Mouse (Mus musculus) cerebellum, adult 11 months (tissue): ENCODE results near the gene Lrch3.
"Not testable (repeated sequence)": the region's sequence is repeated elsewhere in the genome, so short reads cannot be mapped to it uniquely, and the experiment has no call there.

Experiments used
- DNase-seq: peaks from one replicate; pipeline ENCODE4 v3.0.0; 2022

Gene Lrch3

DNA sequence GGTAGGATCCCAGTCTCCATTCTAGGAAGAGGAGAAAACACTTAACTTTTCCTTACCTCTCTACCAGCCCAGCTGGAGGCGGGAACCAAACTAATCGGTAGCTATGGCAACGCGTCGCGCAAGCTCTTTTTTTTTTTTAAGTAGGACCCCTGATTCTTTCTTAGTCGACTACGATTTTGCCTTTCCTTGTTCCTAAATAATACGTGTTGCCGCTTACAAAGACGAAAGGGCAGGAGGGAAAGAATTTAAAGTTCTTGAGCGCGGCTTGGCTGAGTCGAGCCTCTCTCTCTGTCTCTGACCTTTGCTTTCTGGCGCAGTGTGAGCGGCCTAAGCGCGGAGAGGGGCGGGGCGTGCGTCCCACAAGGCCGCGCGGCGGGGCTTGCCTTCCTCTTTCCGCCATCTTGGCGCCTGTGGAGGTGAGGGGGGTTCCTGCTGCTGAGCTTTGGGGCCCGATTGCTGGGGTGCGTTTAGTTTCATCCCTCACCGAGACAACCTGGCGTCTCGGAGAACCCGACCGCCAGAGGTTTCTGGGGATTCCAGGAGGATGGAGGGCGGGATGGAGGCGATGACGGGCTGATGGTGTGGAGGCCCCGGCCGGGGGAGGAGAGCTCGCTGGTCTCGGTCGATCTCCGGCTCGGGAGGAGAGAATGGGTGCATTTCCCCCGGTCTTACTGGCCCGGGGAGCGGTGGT, 142.3 kb downstream of the Lrch3 start, which contains the start of the genes Iqcg and Rpl35a:
TSS of gene Iqcg (minus strand) at position 124 of the 691 bp plus-strand sequence.
TSS of gene Rpl35a (plus strand) at position 359 of the 691 bp plus-strand sequence.
- DNase-seq: peak; percentile 88

DNA sequence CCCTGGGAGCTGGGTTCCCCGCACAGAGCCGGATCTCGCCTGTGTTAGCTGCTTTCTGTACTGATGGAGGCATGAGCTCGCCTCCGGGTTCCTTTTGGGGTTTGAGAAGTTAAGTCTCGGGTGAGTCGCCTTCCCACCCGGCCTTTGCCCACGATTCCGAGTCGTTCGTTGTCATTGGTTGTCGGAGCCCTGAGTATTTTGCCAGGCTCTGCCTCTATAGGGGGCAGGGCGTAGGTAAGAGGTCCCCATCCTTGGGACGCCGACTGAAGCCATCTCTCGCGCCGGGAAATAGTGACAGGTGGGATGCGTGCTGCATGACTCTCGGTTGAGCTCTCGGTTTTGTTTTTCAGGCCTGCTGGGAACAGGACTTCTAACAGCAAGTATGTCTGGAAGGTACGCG, 142.9 kb downstream of the Lrch3 start:
- no peak for DNase-seq

DNA sequence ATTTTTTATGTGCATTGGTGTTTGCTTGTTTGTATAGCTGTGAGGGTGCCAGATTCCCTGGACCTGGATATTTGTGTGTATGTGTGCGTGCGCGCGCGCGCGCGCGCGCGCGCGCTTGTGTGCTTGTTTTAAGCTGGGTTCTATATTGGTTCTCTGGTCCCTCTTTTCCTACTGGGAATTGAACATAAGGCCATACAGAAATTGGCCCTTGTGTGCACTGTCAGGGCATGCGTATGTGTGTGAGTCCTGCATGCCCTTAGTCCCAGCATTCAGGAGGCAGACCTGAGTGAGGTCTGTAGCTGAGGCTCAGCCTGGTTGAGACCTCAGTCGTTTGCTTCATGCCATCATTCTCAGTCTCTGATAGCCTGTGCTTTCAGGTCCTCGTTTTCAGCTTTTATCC, 144.1 kb downstream of the Lrch3 start:
- DNase-seq: no peak

DNA sequence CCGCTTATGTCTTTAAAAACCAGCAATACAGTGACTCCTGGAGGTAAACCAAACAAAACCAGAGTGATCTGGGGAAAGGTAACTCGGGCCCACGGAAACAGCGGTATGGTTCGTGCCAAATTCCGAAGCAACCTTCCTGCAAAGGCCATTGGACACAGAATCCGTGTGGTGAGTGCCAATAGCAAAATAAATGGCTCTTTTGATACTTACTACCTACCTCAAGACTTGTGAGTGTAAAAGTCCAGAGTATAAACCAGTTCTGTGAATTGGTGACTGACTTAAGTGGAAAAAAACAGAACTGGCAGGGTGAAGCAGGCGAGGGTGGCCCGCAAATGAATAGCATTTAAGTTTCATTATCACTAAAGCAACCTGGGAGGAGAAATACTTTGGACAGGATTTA, 144.8 kb downstream of the Lrch3 start:
- not testable (repeated sequence) for DNase-seq

DNA sequence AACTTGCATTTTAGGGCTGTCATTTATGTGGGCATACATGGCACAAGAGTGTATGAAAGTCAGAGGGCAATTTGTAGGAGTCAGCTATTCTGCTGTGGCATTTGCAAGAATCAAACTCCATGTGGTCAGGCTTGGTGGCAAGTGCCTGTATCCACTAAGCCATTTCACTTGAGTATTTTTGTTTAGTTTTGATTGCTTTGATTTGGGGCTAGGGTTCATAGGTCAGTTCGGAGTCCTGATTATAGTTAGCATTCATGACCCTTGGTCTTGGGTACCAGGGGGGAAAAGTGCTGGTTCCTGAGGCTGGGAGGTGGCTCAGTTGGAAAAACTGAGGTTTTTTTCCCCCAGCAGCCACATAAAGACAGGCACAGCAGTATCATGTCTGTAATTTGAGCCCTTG, 145.6 kb downstream of the Lrch3 start:
- DNase-seq: no peak

DNA sequence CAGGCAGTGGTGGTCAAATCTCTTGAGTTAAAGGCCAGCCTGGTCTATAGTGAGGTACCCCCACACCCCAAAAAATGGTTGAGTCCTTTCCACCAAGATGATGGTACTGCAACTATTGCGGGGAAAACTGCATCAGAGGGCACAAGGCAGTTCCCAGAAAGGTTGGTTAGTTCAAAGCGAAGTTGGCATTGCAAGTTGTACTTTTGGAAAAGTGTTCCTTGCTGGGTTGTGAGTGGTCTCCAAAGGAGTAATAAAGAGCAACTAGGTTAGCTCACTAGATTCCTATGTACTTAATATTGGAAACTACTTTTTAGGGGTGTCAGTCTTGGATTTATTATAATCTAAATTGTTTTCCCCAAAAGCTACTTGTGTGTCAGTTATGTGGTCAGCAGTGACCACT, 147.0 kb downstream of the Lrch3 start:
- DNase-seq: no peak

DNA sequence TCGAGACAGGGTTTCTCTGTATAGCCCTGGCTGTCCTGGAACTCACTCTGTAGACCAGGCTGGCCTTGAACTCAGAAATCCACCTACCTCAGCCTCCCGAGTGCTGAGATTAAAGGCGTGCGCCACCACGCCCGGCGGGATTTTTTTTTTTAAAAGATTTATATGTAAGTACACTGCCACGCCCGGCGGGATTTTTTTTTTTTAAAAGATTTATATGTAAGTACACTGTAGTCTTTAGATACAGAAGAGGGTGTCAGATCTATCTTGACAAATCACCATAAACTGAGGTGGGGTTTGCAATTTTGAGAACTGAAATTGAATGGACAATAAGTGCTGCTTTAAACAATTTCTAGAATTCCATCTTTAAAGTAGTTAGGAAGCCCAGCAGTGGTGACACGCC, 147.5 kb downstream of the Lrch3 start:
- no peak for DNase-seq

DNA sequence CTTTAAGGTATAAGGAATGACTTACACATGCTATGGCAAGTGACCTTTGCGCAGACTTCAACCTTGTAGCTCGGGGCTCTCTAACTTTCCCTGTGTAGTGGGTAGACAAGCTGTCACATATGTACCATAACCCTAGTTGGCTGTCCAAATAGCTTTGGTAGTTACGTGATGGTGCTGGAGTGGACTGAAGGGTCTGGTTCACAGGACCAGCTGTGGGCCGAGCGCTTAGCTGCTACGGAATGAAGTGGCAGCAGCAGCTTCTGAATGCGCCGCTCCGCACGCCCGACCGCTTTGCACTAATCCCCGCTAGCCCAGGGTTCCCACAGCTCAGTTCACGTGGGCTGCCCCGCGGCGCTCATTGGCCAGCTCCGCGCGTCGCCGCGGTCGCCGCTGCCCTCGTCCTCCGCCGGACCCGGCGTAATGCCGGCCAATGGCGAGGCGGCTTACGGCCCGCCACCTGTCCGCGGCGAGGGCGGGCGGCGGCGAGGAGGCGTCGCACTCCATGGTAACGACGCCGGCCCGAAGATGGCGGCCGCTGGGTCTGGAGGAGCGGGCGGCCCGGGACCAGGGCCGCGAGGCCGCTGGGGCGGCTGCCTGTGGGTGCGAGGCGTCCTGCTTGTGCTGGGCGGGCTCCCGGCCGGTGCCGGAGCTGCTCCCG, 148.3 kb downstream of the Lrch3 start, which contains the start of gene Lmln:
TSS of gene Lmln (plus strand) at position 498 of the 658 bp plus-strand sequence.
- peak; percentile 87 for DNase-seq

DNA sequence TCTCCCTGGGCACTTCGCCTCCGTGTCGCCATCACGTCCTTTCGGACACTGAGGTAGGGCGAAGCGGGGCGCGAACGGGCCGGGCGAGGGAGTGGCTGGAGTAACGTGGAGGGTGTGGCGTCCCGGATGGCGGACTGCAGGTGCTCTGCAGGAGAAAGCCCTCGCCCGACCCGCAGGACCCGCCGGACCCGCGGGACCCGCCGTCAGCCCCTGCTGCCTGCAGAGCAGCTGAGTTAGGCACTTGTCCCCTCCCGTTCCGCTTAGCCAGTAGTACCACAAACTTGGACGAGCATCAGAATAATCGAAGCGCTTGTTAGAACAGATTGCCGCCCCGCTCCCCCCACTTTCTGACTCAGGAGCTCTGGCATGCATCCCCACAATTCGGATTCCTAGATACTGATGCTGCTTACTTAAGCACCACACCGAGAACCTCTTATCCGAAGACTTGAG, 148.8 kb downstream of the Lrch3 start:
- DNase-seq: peak; percentile 65

DNA sequence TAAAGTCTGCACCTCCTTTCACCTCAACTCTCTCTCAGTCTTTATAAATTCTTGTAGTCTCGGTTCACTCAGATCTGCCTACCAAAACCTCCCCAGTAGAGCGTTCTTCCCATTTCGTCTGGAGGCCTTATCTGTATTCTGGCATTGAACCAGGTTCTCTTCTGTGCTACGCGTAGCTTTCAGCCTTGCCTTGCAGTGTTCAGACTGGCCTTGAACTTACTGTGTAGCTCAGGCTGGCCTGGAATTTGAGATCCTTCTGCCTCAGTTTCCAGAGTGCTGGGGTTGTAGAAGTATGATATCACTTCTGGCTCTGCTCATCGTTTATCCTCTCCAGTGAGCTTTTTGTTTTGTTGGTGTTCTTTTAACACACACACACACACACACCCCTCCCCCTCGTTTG, 149.4 kb downstream of the Lrch3 start:
- DNase-seq: peak; percentile 8

DNA sequence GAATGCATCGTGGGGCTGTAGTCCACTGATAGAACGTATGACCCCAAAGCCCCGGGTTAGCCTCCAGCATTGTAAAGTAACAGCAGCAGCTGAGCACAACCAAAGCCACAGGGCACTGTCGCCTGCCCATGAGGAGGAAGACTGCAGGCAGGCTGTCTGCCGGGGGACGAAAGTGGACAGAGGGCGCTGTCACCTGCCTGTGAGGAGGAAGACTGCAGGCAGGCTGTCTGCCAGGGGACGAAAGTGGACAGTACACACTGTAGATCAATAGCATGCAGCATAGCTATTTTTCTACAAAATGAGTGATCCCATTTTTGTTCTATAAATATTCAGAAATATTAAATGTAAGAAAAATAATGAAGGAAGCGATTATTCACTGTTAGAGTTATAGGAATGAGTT, 150.7 kb downstream of the Lrch3 start:
- no peak for DNase-seq
